Mouse (Mus musculus): ENCODE data around the gene Abi2.

GRCm38 (mm10) chr1:60460623-60461022 lies 51.2 kb downstream of the Abi2 start:
- no peak for TF ChIP-seq CTCF (IDR thresholded peaks at IDR 0.05; ENCODE audit: low read depth, low read length)
- TF ChIP-seq EP300 (IDR thresholded peaks at IDR 0.05; ENCODE audit: insufficient read depth, low read depth, low read length), result no peak

All from ES-Bruce4 (cell line).